8 mouse cellular contexts compared by ENCODE assay signal in genomic region chr1:184441005-184441557, GRCm38 (mm10).
DNase-seq lines count a peak whose midpoint lies in the region; ATAC-seq and TF ChIP-seq lines count a peak whose summit lies in the region.

No protein-coding gene starts in this region.

- TF ChIP-seq CTCF in brain, embryonic 14.5 days (IDR thresholded peaks at IDR 0.05; ENCODE audit: borderline replicate concordance, extremely low read depth, insufficient read depth, insufficient read length): no peak

- no peaks in the 10 kb centered on the region for H3K9me3 ChIP-seq in heart, embryonic 11.5 days (replicated peaks; ENCODE audit: control insufficient read depth, low read length)
- no peaks in the 10 kb centered on the region for H3K9me3 ChIP-seq in midbrain, embryonic 16.5 days (replicated peaks; ENCODE audit: control insufficient read depth, low read length, poor library complexity, severe bottlenecking)

- peak; percentile 4 for DNase-seq in left cerebral cortex, postnatal 4 days
- DNase-seq in left cerebral cortex, adult 8-10 months (ENCODE audit: low spot score in 2 of 2): no peak
- peak; percentile 73 for DNase-seq in brain, embryonic 14.5 days (ENCODE audit: low read depth)
- peak; percentile 63 for DNase-seq in large intestine, adult 2 months (ENCODE audit: low read depth, low spot score)
- DNase-seq in thymus, postnatal 36 days: peak; percentile 15 to 49
- DNase-seq in cerebellum, adult 9-11 months: no peak

- intact Hi-C loops in left cerebral cortex, postnatal 4 days (cut with DNase I): loop anchor here (10.0 kb wide), 1 partner anchor 294 kb away; the partner anchor contains the start of gene Hlx

- WGBS in heart, embryonic 11.5 days (ENCODE audit: insufficient replicate concordance): 56% methylated on average over 18 of the region's 18 CpGs
- 14% methylated on average over 18 of the region's 18 CpGs for WGBS in large intestine, adult 2 months
- WGBS in midbrain, embryonic 16.5 days: 38% methylated on average over 18 of the region's 18 CpGs

- no peak overlapping the region for H3K9ac ChIP-seq in heart, embryonic 11.5 days (ENCODE audit: low read depth, low read length)
- no peak overlapping the region for H3K9ac ChIP-seq in midbrain, embryonic 16.5 days (ENCODE audit: low read depth, low read length)

- no peaks in the 10 kb centered on the region for H3K27me3 ChIP-seq in heart, embryonic 11.5 days (ENCODE audit: control insufficient read depth, insufficient read depth, low read length)
- H3K27me3 ChIP-seq in midbrain, embryonic 16.5 days (ENCODE audit: control insufficient read depth, insufficient read depth, low read depth, low read length): no peaks in the 10 kb centered on the region; the same call in 1 of the 2 replicates

- no peaks in the 10 kb centered on the region for H3K36me3 ChIP-seq in heart, embryonic 11.5 days (ENCODE audit: control insufficient read depth, insufficient read depth, low read length)
- H3K36me3 ChIP-seq in midbrain, embryonic 16.5 days (ENCODE audit: control insufficient read depth, insufficient read depth, low read length): no peaks in the 10 kb centered on the region

- no peak overlapping the region for H3K4me3 ChIP-seq in heart, embryonic 11.5 days (ENCODE audit: low read depth, low read length)
- H3K4me3 ChIP-seq in midbrain, embryonic 16.5 days (ENCODE audit: low read depth, low read length): peak overlapping the region; percentile 24

- no peak for ATAC-seq in heart, embryonic 11.5 days (replicated peaks; ENCODE audit: insufficient number of reproducible peaks, low FRiP score, low TSS enrichment)
- peak; percentile 64 for ATAC-seq in midbrain, embryonic 16.5 days

- no peak for TF ChIP-seq POLR2A in brain, embryonic 14.5 days (IDR thresholded peaks at IDR 0.05; ENCODE audit: borderline replicate concordance, extremely low read depth, insufficient read depth, insufficient read length, poor library complexity, severe bottlenecking)

- H3K4me2 ChIP-seq in heart, embryonic 11.5 days: peak overlapping the region; percentile 46
- peak overlapping the region; percentile 47 for H3K4me2 ChIP-seq in midbrain, embryonic 16.5 days (ENCODE audit: low read length)

- H3K27ac ChIP-seq in heart, embryonic 11.5 days (ENCODE audit: low read depth, low read length): no peak overlapping the region; the same call in 1 of the 2 replicates
- H3K27ac ChIP-seq in midbrain, embryonic 16.5 days (ENCODE audit: low read length): no peak overlapping the region

- H3K4me1 ChIP-seq in heart, embryonic 11.5 days (ENCODE audit: control insufficient read depth, insufficient read depth, low read length): no peaks in the 10 kb centered on the region
- no peaks in the 10 kb centered on the region; the same call in 1 of the 2 replicates for H3K4me1 ChIP-seq in midbrain, embryonic 16.5 days (ENCODE audit: control insufficient read depth, insufficient read depth, low read length)

Comparison
In these comparisons a context has a peak if more than half of its experiments do, and no peak if none do; other contexts are left out.
1. DNase-seq: peak in left cerebral cortex, postnatal 4 days (single experiment), brain, embryonic 14.5 days (single experiment), large intestine, adult 2 months (single experiment) and thymus, postnatal 36 days (2 of 2); none in left cerebral cortex, adult 8-10 months (0 of 2) and cerebellum, adult 9-11 months (single experiment).